In the genomic region with DNA sequence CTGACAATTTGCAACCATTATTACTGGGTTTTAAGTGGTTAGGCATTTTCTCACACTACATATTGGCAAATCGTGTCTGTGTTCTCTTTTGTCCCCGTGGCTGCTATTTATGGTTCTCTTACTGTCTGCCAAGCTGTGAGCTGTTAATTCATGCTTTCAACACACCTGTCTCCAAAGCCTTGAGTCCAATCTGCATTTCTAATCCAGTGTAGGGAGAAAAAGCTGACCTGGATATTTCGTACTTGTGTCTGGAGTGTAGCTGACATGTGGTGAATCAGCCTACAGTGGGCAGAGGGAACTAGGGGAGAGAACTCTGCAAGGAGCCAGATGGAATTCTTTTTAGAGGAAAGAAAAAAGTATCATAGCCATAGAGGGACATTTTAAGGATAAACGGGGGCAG, we compare ENCODE assay signal across 11 mouse cellular contexts. TPM values are rescaled to one million over a fixed set of nuclear protein-coding genes. Genes with fewer than 3 reads are reported as not detected.
A peak's percentile ranks its signal among the peaks of the same experiment; 100 is the strongest.
DNase-seq lines count a peak whose midpoint lies in the region; ATAC-seq and TF ChIP-seq lines count a peak whose summit lies in the region.
"Had no signal": no experiment of that assay in that cellular context is flagged by ENCODE, and none has a peak within 500 bp of the region (broad histone marks: within the 10 kb centered on the region; RNA-seq: fewer than 3 reads in every experiment).

No protein-coding gene starts in this region.

- ATAC-seq in forebrain, postnatal 0 days: peak; percentile 62

- peak; percentile 56 for DNase-seq in layer of hippocampus, adult 11-12 months (ENCODE audit: low spot score)
- DNase-seq in layer of hippocampus, postnatal 10 days (ENCODE audit: low spot score in 2 of 2): no peak
- DNase-seq in cerebellum, adult 18-20 months: peak; percentile 48 to 68
- peak; percentile 41 for DNase-seq in forebrain, postnatal 0 days
- DNase-seq in left cerebral cortex, adult 9 months (ENCODE audit: low spot score in 2 of 2): peak; percentile 74 to 75
- no peak for DNase-seq in lung, postnatal 25 days (ENCODE audit: low spot score)
- no peak for DNase-seq in kidney, postnatal 36 days
- no peak for DNase-seq in urinary bladder, postnatal 25 days (ENCODE audit: low spot score)
- DNase-seq: kidney, postnatal 10 days had no signal

- H3K9ac ChIP-seq in forebrain, postnatal 0 days: no peak overlapping the region
- H3K9ac ChIP-seq: liver, embryonic 15.5 days; midbrain, embryonic 15.5 days had no signal

- no peaks in the 10 kb centered on the region for H3K9me3 ChIP-seq in forebrain, postnatal 0 days (ENCODE audit: low read length)
- H3K9me3 ChIP-seq: liver, embryonic 15.5 days; midbrain, embryonic 15.5 days had no signal

- no peak overlapping the region for H3K27ac ChIP-seq in forebrain, postnatal 0 days (ENCODE audit: low read depth, low read length)
- H3K27ac ChIP-seq: liver, embryonic 15.5 days; midbrain, embryonic 15.5 days had no signal

- H3K36me3 ChIP-seq in forebrain, postnatal 0 days (ENCODE audit: insufficient read depth): no peaks in the 10 kb centered on the region
- H3K36me3 ChIP-seq: liver, embryonic 15.5 days; midbrain, embryonic 15.5 days had no signal

- no peak overlapping the region for H3K4me3 ChIP-seq in forebrain, postnatal 0 days (ENCODE audit: low read depth, low read length)
- H3K4me3 ChIP-seq: liver, embryonic 15.5 days; midbrain, embryonic 15.5 days had no signal

- H3K4me2 ChIP-seq in forebrain, postnatal 0 days (ENCODE audit: low read depth): no peak overlapping the region
- H3K4me2 ChIP-seq: liver, embryonic 15.5 days; midbrain, embryonic 15.5 days had no signal

- no peaks in the 10 kb centered on the region for H3K27me3 ChIP-seq in forebrain, postnatal 0 days (ENCODE audit: insufficient read depth, low read length)
- H3K27me3 ChIP-seq: liver, embryonic 15.5 days; midbrain, embryonic 15.5 days had no signal

- TF ChIP-seq CTCF in forebrain, postnatal 0 days (IDR thresholded peaks at IDR 0.05; ENCODE audit: low read depth): 0 out of 2 replicates have a peak, but pooled peaks have one; percentile 3

- 34% methylated on average over 4 of the region's 4 CpGs for WGBS in forebrain, postnatal 0 days

- H3K4me1 ChIP-seq in forebrain, postnatal 0 days (ENCODE audit: insufficient read depth): no peaks in the 10 kb centered on the region
- H3K4me1 ChIP-seq: midbrain, embryonic 15.5 days had no signal

RNA-seq across cellular contexts. Expression of gene Cers6, which starts 35.0 kb away (rescaled TPM):
- 10 to 100 TPM; 70.5 to 77.3 TPM for total RNA-seq in layer of hippocampus, postnatal 10 days (2021)
- 67.8 and 81.7 TPM in 2 replicates for total RNA-seq in forebrain, postnatal 0 days (2014; rRNA removed)
- polyA plus RNA-seq in forebrain, postnatal 0 days (2015; fragmentation: Nextera tagmentation; extraction: Ambion mirVana): 19.6 and 26.7 TPM in 2 replicates

Comparison
In these comparisons a context has a peak if more than half of its experiments do, and no peak if none do; other contexts are left out.
1. DNase-seq: peak in layer of hippocampus, adult 11-12 months (single experiment), cerebellum, adult 18-20 months (2 of 2), forebrain, postnatal 0 days (single experiment) and left cerebral cortex, adult 9 months (2 of 2); none in layer of hippocampus, postnatal 10 days (0 of 2), lung, postnatal 25 days (single experiment), kidney, postnatal 36 days (0 of 2) and urinary bladder, postnatal 25 days (single experiment).